Mouse (Mus musculus) G1E (cell line): Measurements from ENCODE around the gene Tbx10. TPM values are rescaled to one million over a fixed set of nuclear protein-coding genes. Genes with fewer than 3 reads are reported as not detected.
"Not testable (repeated sequence)": the region's sequence is repeated elsewhere in the genome, so short reads cannot be mapped to it uniquely, and the experiment has no call there.

Experiments
- ATAC-seq: 2 replicates; pipeline ENCODE4 v1.8.0; 2016; ENCODE audit warnings: mild to moderate bottlenecking; ENCODE audit not compliant: insufficient number of reproducible peaks, poor library complexity, low FRiP score, severe bottlenecking; ENCODE audit errors: extremely low read depth
- DNase-seq: peaks from one replicate; pipeline ENCODE4 v3.0.0; 2012; ENCODE audit warnings: low spot score
- H3K27me3 ChIP-seq: 2 replicates; pipeline ENCODE4 v1.6.1; 2012; ENCODE audit warnings: mild to moderate bottlenecking, low read length, inconsistent platforms; ENCODE audit not compliant: insufficient read depth
- H3K36me3 ChIP-seq: replicated peaks from 2 replicates; pipeline ENCODE3; 2012; ENCODE audit warnings: mild to moderate bottlenecking, inconsistent platforms
- H3K4me1 ChIP-seq: 2 replicates; pipeline ENCODE4 v1.6.1; 2012; ENCODE audit warnings: low read depth, low read length, inconsistent platforms, mixed read lengths; ENCODE audit not compliant: insufficient read depth
- H3K4me3 ChIP-seq: 2 replicates; pipeline ENCODE4 v1.5.1; 2012; ENCODE audit warnings: low read depth, mild to moderate bottlenecking, inconsistent platforms, low read length, moderate library complexity, mixed read lengths
- H3K9me3 ChIP-seq: replicated peaks from 2 replicates; pipeline ENCODE4 v1.6.1; 2012; ENCODE audit warnings: inconsistent platforms
- CTCF ChIP-seq: IDR thresholded peaks from 2 replicates; pipeline ENCODE4 v1.5.1; 2012; ENCODE audit warnings: low read depth, low read length, inconsistent platforms, mixed read lengths
- GATA1 ChIP-seq: IDR thresholded peaks from 2 replicates; pipeline ENCODE4 v1.6.1; 2012; ENCODE audit warnings: borderline replicate concordance, low read length, inconsistent platforms, mixed read lengths
- GATA2 ChIP-seq: IDR thresholded peaks from 2 replicates; pipeline ENCODE4 v1.6.1; 2012; ENCODE audit warnings: low read depth, low read length, inconsistent platforms, borderline replicate concordance
- POLR2AphosphoS5 ChIP-seq: IDR thresholded peaks from 2 replicates; pipeline ENCODE4 v1.6.1; 2012; ENCODE audit warnings: low read depth, low read length, inconsistent platforms; ENCODE audit not compliant: insufficient replicate concordance
- TAL1 ChIP-seq: conservative IDR thresholded peaks from 2 replicates; pipeline ENCODE4 v1.6.1; 2012; ENCODE audit warnings: low read depth, low read length, inconsistent platforms, mixed read lengths
- polyA plus RNA-seq: library from polyadenylated mRNA; stranded (reverse); fragments of >175 nt; gene quantifications from 2 replicates; pipeline ENCODE4 v1.2.3, GENCODE M21; 2012
- total RNA-seq, 2 experiments: library from RNA; stranded (forward) in 1 of 2; stranded (reverse) in 1 of 2; fragments of 200-1000 nt in 1 of 2; fragments of >200 nt in 1 of 2; fragmentation: Nextera tagmentation in 1 of 2; gene quantifications; 2 replicates each; pipeline ENCODE4 v1.2.3; 2014 to 2017

Tbx10 gene
- total and polyA plus RNA-seq, 3 experiments: not detected

DNA sequence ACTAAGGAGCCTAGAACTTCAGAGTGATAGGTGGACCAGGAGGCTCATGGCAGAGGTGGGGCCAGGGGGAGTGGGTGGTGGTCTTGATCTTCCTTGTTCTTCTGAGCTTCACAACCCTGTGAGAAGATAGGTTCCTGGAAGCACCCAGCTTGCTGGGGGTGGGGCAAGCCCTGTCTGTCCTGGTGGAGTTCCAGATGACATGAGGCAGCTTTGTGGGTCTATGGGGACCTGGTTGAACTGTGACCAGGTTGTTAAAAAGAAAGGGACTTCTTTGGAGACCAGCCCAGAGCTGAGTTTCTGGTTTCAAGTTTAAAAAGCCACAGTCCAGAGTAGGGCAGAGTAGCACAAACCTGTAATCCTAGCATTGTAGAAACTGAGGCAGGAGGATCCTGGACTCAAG is 33.5 kb upstream of the Tbx10 start:
- no peak for ATAC-seq
- DNase-seq: no peak
- Histone ChIP-seq H3K4me3 (no peak overlapping the region), H3K36me3 (no peaks in the 10 kb centered on the region), H3K9me3 (no peaks in the 10 kb centered on the region; the same call in 1 of the 2 replicates), H3K4me1 (no peaks in the 10 kb centered on the region), H3K27me3 (peaks cover 22% of the 10 kb centered on the region; the same call in 1 of the 2 replicates)
- no peak for TF ChIP-seq CTCF
- TF ChIP-seq GATA2: no peak
- no peak for TF ChIP-seq GATA1
- TF ChIP-seq TAL1: no peak
- no peak for TF ChIP-seq POLR2AphosphoS5

- no peaks in the 10 kb centered on the region; the same call in 1 of the 2 replicates for H3K9me3 ChIP-seq
- ATAC-seq (no peak), DNase-seq (no peak)
- H3K4me1 ChIP-seq: no peaks in the 10 kb centered on the region
- no peak overlapping the region for H3K4me3 ChIP-seq
- H3K36me3 ChIP-seq: no peaks in the 10 kb centered on the region
- no peak for TF ChIP-seq POLR2AphosphoS5
- TF ChIP-seq TAL1: no peak
- TF ChIP-seq GATA2: no peak
- no peak for TF ChIP-seq GATA1
- no peak for TF ChIP-seq CTCF
- peaks cover 16% of the 10 kb centered on the region; the same call in 1 of the 2 replicates for H3K27me3 ChIP-seq
These were observed 32.3 kb upstream of the Tbx10 start for GRCm38 (mm10) chr19:3960211-3960610.

GRCm38 (mm10) chr19:3961805-3962204 is 30.7 kb upstream of the Tbx10 start:
- ATAC-seq, H3K9me3 ChIP-seq, H3K36me3 ChIP-seq, H3K4me1 ChIP-seq, DNase-seq, H3K4me3 ChIP-seq: not testable (repeated sequence)
- peaks cover 17% of the 10 kb centered on the region; the same call in 1 of the 2 replicates for H3K27me3 ChIP-seq

DNA sequence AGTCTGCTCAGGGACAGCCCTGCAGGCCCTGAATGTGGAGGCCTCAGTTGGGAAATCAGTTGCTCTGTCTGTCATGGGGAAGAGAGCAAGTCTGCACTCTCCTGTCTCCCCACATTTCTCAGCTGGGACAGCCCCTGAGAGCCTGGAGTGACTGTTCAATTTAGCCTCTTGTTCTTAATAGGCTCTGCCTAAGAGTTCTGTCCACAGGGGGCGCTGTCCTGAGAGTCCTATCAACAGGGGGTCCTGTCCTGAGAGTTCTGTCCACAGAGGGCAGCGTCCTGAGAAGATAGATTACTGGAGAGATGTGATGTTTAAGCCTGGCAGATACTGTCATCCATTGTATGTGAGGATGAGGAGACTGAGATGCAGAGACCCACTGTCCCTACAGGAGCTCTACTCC is 30.1 kb upstream of the Tbx10 start:
- TF ChIP-seq TAL1: no peak
- TF ChIP-seq POLR2AphosphoS5: no peak
- ATAC-seq (no peak), DNase-seq (no peak)
- Histone ChIP-seq H3K9me3 (no peaks in the 10 kb centered on the region; the same call in 1 of the 2 replicates), H3K27me3 (peaks cover 20% of the 10 kb centered on the region; the same call in 1 of the 2 replicates), H3K36me3 (no peaks in the 10 kb centered on the region), H3K4me3 (no peak overlapping the region), H3K4me1 (no peaks in the 10 kb centered on the region)

- TF ChIP-seq POLR2AphosphoS5 (no peak), TAL1 (no peak), GATA2 (no peak), GATA1 (no peak), CTCF (no peak)
- H3K4me3 ChIP-seq: no peak overlapping the region
- no peaks in the 10 kb centered on the region for H3K4me1 ChIP-seq
- no peaks in the 10 kb centered on the region for H3K36me3 ChIP-seq
- ATAC-seq (no peak), DNase-seq (no peak)
- peaks cover 25% of the 10 kb centered on the region; the same call in 1 of the 2 replicates for H3K27me3 ChIP-seq
- H3K9me3 ChIP-seq: no peaks in the 10 kb centered on the region; the same call in 1 of the 2 replicates
These were observed 28.5 kb upstream of the Tbx10 start for GRCm38 (mm10) chr19:3964030-3964429.

DNA sequence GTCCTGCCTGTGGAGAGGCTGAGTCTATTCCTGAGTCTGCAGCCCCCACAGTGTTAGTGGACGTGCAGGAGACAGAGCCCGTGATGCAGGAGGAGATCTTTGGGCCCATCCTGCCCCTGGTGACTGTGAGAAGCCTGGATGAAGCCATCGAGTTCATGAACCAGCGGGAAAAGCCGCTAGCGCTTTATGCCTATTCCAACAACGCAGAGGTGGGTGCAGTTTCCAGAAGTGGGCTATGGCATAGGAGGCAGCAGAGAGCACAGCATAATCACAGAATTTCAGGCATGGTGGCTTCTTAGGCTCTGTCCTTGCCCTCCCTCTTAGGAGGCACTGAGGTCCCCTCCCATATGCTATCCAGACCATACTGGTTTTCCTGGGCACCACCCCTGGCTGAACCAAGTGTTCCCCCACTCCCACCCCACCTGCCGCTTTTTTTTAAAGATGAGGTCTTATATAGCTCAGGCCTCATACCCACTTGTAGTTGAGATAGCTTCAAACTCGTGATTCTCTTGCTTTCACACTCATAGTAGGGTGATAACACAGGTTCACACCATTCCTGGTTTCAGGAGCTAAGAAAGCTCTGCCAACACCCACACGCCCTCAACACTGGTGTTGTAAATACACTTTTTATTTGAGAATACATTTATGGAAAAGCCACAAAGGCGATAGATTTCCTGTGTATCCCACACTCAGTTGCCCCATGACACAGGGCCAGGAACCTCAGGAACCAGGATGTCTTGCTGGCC is 26.0 kb upstream of the Tbx10 start:
- Histone ChIP-seq H3K4me1 (no peaks in the 10 kb centered on the region), H3K9me3 (no peaks in the 10 kb centered on the region), H3K36me3 (no peaks in the 10 kb centered on the region), H3K27me3 (peaks cover 27% of the 10 kb centered on the region), H3K4me3 (no peak overlapping the region)
- DNase-seq (no peak), ATAC-seq (no peak)
- TF ChIP-seq CTCF: no peak
- no peak for TF ChIP-seq TAL1
- TF ChIP-seq GATA2: no peak
- no peak for TF ChIP-seq GATA1
- no peak for TF ChIP-seq POLR2AphosphoS5

GRCm38 (mm10) chr19:3967258-3967657 is 25.3 kb upstream of the Tbx10 start:
- Histone ChIP-seq H3K27me3 (peaks cover 29% of the 10 kb centered on the region), H3K36me3 (no peaks in the 10 kb centered on the region), H3K9me3 (no peaks in the 10 kb centered on the region), H3K4me3 (no peak overlapping the region), H3K4me1 (no peaks in the 10 kb centered on the region)
- DNase-seq (no peak), ATAC-seq (no peak)
- no peak for TF ChIP-seq GATA1
- no peak for TF ChIP-seq CTCF
- no peak for TF ChIP-seq POLR2AphosphoS5
- no peak for TF ChIP-seq TAL1
- TF ChIP-seq GATA2: no peak
